Mouse (Mus musculus) retina, adult 2 months (tissue): ENCODE measurements around the gene Gm16867.
"Not testable (repeated sequence)": the region's sequence is repeated elsewhere in the genome, so short reads cannot be mapped to it uniquely, and the experiment has no call there.

Experiments used
- DNase-seq: peaks from one replicate; pipeline ENCODE4 v3.0.0-alpha.2; 2012; ENCODE audit warnings: low read depth, low spot score

Gene Gm16867

GRCm38 (mm10) chr14:69503174-69503573 is at the start of gene Gm16867:
Gm16867 (minus strand) TSS chr14:69503362.
- not testable (repeated sequence) for DNase-seq

DNA sequence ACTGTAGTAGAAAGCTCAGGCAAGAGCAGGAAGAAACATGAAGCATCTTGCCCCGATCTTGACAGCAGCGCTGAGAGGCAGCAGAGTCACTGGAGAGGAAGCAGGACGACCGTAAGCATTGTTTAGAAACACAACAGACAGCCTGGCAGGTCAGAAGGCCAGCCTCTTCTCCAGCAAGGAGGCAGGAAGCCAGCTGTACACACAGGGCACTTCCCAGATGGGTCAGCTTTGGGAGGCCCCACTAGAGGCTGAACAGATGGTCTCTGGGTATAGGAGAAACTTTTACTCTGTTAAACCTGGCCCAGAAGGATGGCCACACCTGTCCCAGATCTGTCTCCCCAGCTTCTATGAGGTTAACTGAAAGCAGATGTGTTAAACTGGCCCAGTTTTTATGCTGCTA is 44.1 kb upstream of the Gm16867 start:
- not testable (repeated sequence) for DNase-seq

DNA sequence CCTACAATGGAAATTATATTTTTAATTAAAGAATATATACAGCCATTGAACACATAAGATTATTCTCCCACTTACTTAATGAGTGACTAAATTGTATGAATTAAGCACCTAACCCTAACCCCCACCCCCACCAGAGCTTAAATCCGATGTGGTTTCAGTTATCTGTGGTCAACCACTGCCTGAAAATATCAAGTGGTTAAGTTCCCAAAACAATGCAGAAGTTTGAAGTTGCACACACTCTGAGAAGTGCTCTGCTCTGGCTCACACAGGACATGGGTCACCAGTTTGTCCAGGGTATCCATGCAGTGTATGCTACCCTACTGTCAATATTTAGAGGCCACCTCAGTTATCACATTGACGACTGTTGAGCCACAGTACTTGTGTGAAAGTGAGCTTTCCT is 41.9 kb upstream of the Gm16867 start:
- not testable (repeated sequence) for DNase-seq

GRCm38 (mm10) chr14:69544033-69544432 is 40.9 kb upstream of the Gm16867 start:
- not testable (repeated sequence) for DNase-seq

DNA sequence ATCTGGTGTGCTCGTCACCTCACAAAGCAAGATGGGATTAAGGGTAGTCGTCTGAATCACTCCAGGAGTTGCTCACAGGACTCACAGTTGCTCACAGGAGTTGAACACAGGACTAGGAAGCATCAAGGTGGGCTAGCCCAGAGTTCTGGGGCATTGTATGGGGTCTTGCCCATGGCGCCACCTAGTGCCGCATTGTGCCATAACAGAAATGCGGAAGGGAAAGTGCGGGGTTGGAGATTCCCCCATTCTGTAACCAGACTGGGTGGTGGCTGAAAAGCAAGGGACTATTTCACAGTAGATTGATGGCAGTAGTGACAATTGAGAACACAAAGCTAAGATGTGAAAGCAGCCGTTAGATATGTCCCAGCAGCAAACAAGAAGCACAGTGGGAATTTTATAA is 39.5 kb upstream of the Gm16867 start:
- not testable (repeated sequence) for DNase-seq

DNA sequence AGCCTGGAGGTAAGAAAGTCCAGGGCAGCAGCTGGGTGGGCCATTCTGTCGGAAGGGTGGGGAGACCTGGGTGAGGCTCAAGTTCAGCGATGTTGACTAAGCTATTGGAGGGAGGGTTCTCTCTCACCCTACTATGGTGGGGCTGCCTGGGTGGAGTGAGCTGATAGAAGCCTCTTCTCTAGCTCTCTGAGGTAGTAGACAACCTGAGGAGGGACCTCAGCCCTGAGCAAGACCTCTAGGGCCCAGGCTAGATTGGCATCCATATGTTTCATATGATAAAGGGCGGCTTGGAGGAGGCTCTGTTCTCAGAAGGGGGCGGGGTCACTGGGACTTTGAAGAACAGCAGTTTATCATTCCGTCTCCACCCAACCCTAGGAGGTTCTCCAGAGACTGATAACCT is 37.0 kb upstream of the Gm16867 start:
- not testable (repeated sequence) for DNase-seq

DNA sequence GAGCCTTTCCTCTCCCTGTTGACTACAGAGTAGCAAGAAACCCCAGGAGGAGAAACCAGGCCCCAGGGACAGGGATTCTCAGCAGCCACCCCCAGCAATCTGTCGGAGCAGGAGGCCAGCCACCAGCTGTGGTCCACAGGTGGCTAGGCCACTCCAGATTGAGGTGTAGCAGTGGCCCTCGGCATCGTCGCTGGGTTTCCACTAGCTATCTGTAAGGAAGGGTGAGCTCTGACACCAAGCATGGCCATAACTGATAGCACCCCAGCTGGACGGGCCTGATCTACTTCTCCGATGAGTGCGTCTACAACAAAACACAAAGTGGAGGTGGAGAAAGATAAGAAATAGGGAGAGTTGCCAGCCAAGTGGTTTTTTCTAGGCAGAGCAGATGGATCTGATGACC is 33.4 kb upstream of the Gm16867 start:
- DNase-seq = not testable (repeated sequence)

GRCm38 (mm10) chr14:69526202-69526601 is 23.0 kb upstream of the Gm16867 start:
- DNase-seq = not testable (repeated sequence)

GRCm38 (mm10) chr14:69523001-69523400 is 19.8 kb upstream of the Gm16867 start:
- DNase-seq = not testable (repeated sequence)

- DNase-seq = not testable (repeated sequence)
Measured at GRCm38 (mm10) chr14:69520810-69521209, 17.6 kb upstream of the Gm16867 start.

DNA sequence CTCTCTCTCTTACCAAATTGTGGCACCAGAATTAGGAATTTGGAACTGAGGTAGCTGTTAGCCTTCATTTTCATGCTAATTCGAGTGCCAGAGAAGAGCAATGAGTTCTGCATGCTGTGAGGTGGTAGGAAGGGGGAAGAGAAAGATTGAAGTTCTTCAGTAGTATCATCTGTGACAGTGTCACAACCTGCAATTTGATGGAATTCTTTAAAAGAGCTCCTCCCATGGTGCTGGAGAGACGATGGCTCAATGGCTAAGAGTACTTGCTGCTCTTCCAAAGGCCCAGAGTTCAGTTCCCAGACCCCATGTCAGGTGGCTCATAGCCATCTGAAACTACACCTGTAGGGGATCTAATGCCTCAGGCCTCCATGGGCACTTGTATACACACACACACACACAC is 9.3 kb upstream of the Gm16867 start, which contains the start of gene Gm27179:
Gene Gm27179, minus strand, starts transcription at position 101 of the 400 bp plus-strand sequence.
- DNase-seq = not testable (repeated sequence)

GRCm38 (mm10) chr14:69507000-69507399 is 3.8 kb upstream of the Gm16867 start:
- not testable (repeated sequence) for DNase-seq

- DNase-seq = not testable (repeated sequence)
Measured at GRCm38 (mm10) chr14:69502440-69503150, 567 bp downstream of the Gm16867 start.

GRCm38 (mm10) chr14:69496259-69496658 is 6.9 kb downstream of the Gm16867 start:
- not testable (repeated sequence) for DNase-seq

DNA sequence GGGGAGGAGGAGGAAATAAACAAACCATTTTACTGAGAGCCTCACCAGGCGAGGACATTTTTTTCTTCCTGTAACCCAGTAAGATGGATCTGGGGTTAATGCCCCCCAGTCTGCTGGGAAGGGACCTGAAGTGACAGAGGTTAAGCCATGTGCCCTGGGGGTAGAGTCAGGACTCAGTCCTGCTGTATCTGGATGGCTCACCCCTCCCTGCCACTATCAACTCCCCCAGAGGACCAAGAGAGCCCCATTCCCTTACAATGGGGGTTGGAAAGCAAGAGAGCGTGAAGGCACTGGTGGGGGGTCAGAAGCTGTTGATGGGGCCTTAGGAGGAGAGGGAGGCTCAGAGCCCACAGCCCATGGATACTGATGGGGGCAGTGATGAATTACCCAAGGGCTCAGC is 8.2 kb downstream of the Gm16867 start:
- DNase-seq = not testable (repeated sequence)

DNA sequence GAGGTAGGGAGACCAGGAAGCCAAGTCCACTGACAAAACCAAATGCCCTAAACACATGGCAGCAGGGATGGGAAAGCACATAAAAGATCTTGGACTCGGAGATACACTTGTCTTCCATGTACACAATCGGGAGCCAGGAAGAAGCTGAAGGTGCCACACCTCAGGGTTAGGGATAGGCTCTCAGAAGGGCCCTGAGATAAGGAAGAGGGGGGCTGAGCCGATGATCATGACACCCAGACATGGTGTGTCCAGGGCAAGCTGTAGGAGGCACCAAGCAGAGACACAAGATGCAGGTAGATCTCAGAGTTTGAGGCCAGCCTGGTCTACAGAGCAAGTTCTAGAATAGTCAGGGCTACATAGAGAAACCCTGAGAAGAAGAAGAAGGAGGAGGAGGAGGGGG is 8.6 kb downstream of the Gm16867 start:
- DNase-seq = not testable (repeated sequence)

- DNase-seq = not testable (repeated sequence)
Measured at GRCm38 (mm10) chr14:69488001-69488400, 15.2 kb downstream of the Gm16867 start.

GRCm38 (mm10) chr14:69485466-69486135 is 17.6 kb downstream of the Gm16867 start:
- DNase-seq = not testable (repeated sequence)

GRCm38 (mm10) chr14:69473941-69474646 is 29.1 kb downstream of the Gm16867 start:
- DNase-seq = not testable (repeated sequence)

DNA sequence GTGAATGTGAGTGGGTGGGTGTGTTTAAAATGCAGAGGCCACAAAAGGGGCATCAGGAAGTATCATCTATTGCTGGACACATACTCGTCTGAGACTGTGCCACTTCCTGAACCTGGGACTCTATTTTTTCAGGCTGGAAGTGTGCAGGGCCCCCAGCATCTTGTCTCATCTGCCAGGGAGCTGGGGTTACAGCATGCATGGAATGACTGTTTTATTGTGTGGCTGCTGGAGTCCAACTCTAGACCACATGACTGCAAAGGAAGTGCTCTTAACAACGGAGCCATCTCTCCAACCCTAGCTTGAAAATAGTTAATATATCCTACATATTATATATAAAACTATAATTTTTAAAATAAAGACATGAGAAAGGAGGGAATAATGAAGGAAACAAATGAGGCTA is 29.8 kb downstream of the Gm16867 start:
- not testable (repeated sequence) for DNase-seq

GRCm38 (mm10) chr14:69470122-69470708 is 32.9 kb downstream of the Gm16867 start:
- DNase-seq = not testable (repeated sequence)
